Mouse (Mus musculus) megakaryocyte, embryonic 14.5 days (primary cell): ENCODE results near the gene Kcnip2.

Source experiments
- FLI1 ChIP-seq: IDR thresholded peaks from 2 replicates; pipeline ENCODE4 v1.6.1; 2012; ENCODE audit warnings: low read length, inconsistent platforms, mixed read lengths
- GATA1 ChIP-seq: IDR thresholded peaks from 3 replicates; pipeline ENCODE4 v1.6.1; 2012; ENCODE audit warnings: mixed read lengths, low read length, inconsistent platforms, borderline replicate concordance

DNA sequence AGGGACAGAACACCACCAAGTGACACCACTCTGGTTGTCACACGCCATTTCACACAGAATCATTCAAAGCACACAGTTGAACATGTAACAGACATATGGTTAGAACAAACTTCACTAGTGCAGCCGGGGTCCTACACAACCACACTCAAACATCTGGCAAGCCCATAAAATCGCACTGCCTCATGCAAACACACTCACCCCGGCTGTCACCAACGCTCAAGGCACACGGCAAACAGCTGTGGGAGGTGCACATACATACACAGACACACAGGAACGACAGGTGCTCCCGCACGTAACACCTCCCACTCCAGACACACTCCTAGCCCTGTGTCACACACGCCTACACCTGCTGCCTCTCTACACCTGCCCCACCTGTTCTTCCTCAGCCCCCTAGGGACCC lies 691 bp downstream of the Kcnip2 start:
- TF ChIP-seq FLI1 (no peak), GATA1 (no peak)
